Mouse (Mus musculus) spleen, postnatal 10 days (tissue): ENCODE data around the gene Itprip.
A peak's percentile ranks its signal among the peaks of the same experiment; 100 is the strongest.

Experiments used
- DNase-seq, 2 experiments: peaks; one replicate each; pipeline ENCODE4 v3.0.0; 2021 to 2022; ENCODE audit warnings: low spot score in 2 of 2

Itprip gene

GRCm38 (mm10) chr19:47885886-47886285 lies 33.2 kb downstream of the Itprip start:
- DNase-seq = no peak

GRCm38 (mm10) chr19:47885191-47885743 lies 33.8 kb downstream of the Itprip start:
- no peak for DNase-seq

GRCm38 (mm10) chr19:47884296-47885085 lies 34.6 kb downstream of the Itprip start:
- no peak for DNase-seq

- no peak for DNase-seq
These were observed 36.2 kb downstream of the Itprip start for GRCm38 (mm10) chr19:47882882-47883254.

GRCm38 (mm10) chr19:47882151-47882881 lies 36.8 kb downstream of the Itprip start:
- DNase-seq = peak; percentile 73 to 89

GRCm38 (mm10) chr19:47881538-47881937 lies 37.6 kb downstream of the Itprip start:
- no peak for DNase-seq

GRCm38 (mm10) chr19:47876252-47876651 lies 42.8 kb downstream of the Itprip start:
- DNase-seq = no peak

GRCm38 (mm10) chr19:47871515-47871914 lies 47.6 kb downstream of the Itprip start:
- DNase-seq = no peak

GRCm38 (mm10) chr19:47870102-47870666 lies 48.9 kb downstream of the Itprip start:
- DNase-seq = no peak

GRCm38 (mm10) chr19:47869516-47869915 lies 49.6 kb downstream of the Itprip start:
- DNase-seq = no peak

GRCm38 (mm10) chr19:47868951-47869350 lies 50.1 kb downstream of the Itprip start:
- no peak for DNase-seq

- no peak for DNase-seq
These were observed 51.4 kb downstream of the Itprip start for GRCm38 (mm10) chr19:47867628-47868175.

GRCm38 (mm10) chr19:47865353-47865947 lies 53.6 kb downstream of the Itprip start, which contains the start of gene Gsto2:
TSS of gene Gsto2 (plus strand) at chr19:47865534.
- peak; percentile 78 to 94 for DNase-seq

- no peak for DNase-seq
These were observed 54.4 kb downstream of the Itprip start for GRCm38 (mm10) chr19:47864721-47865120.

GRCm38 (mm10) chr19:47864051-47864450 lies 55.0 kb downstream of the Itprip start:
- DNase-seq = no peak

- DNase-seq = no peak
These were observed 56.5 kb downstream of the Itprip start for GRCm38 (mm10) chr19:47862581-47862980.

GRCm38 (mm10) chr19:47859180-47859579 lies 59.9 kb downstream of the Itprip start:
- DNase-seq = no peak

- DNase-seq = no peak
These were observed 60.8 kb downstream of the Itprip start for GRCm38 (mm10) chr19:47857957-47858942.

GRCm38 (mm10) chr19:47854796-47855783 lies 64.0 kb downstream of the Itprip start, which contains the start of gene Gsto1:
TSS of gene Gsto1 (plus strand) at chr19:47854970.
- peak; percentile 63 to 83 for DNase-seq
